Mouse (Mus musculus): ENCODE data around the gene Tmem52b. TPM values are rescaled to one million over a fixed set of nuclear protein-coding genes. Genes with fewer than 3 reads are reported as not detected.

Gene Tmem52b
- polyA plus RNA-seq, 1 experiment from 2014 or later, result not detected

- Histone ChIP-seq H3K9ac (no peak overlapping the region), H3K4me3 (no peak overlapping the region), H3K27me3 (no peaks in the 10 kb centered on the region), H3K4me1 (no peaks in the 10 kb centered on the region), H3K36me3 (no peaks in the 10 kb centered on the region), H3K27ac (no peak overlapping the region), H3K4me2 (no peak overlapping the region), H3K9me3 (no peaks in the 10 kb centered on the region)
- WGBS, result 58% methylated on average over 6 of the region's 6 CpGs
- ATAC-seq (ENCODE audit: insufficient number of reproducible peaks, insufficient read depth, low FRiP score, low TSS enrichment, low read depth), result no peak
Measured at GRCm38 (mm10) chr6:129510120-129510911, 2.0 kb upstream of the Tmem52b start.

- no peak for ATAC-seq (ENCODE audit: insufficient number of reproducible peaks, insufficient read depth, low FRiP score, low TSS enrichment, low read depth)
- Histone ChIP-seq H3K4me3 (no peak overlapping the region), H3K9me3 (no peaks in the 10 kb centered on the region), H3K36me3 (no peaks in the 10 kb centered on the region), H3K27ac (no peak overlapping the region), H3K4me2 (no peak overlapping the region), H3K9ac (no peak overlapping the region), H3K4me1 (no peaks in the 10 kb centered on the region), H3K27me3 (no peaks in the 10 kb centered on the region)
- WGBS, result 44% methylated on average over 8 of the region's 8 CpGs
Measured at GRCm38 (mm10) chr6:129512868-129513267, 513 bp downstream of the Tmem52b start.

GRCm38 (mm10) chr6:129513409-129513808, 1.1 kb downstream of the Tmem52b start:
- 81% methylated on average over 1 of the region's 1 CpGs for WGBS
- no peaks in the 10 kb centered on the region for H3K9me3 ChIP-seq
- no peak overlapping the region for H3K4me3 ChIP-seq
- H3K4me1 ChIP-seq, result no peaks in the 10 kb centered on the region
- H3K4me2 ChIP-seq, result no peak overlapping the region
- no peak for ATAC-seq (ENCODE audit: insufficient number of reproducible peaks, insufficient read depth, low FRiP score, low TSS enrichment, low read depth)
- no peak overlapping the region for H3K9ac ChIP-seq
- H3K27me3 ChIP-seq, result no peaks in the 10 kb centered on the region
- no peaks in the 10 kb centered on the region for H3K36me3 ChIP-seq
- H3K27ac ChIP-seq, result no peak overlapping the region

GRCm38 (mm10) chr6:129514376-129514775, 2.0 kb downstream of the Tmem52b start:
- Histone ChIP-seq H3K4me3 (no peak overlapping the region), H3K4me1 (no peaks in the 10 kb centered on the region), H3K9ac (no peak overlapping the region), H3K9me3 (no peaks in the 10 kb centered on the region), H3K27ac (no peak overlapping the region), H3K4me2 (no peak overlapping the region), H3K27me3 (no peaks in the 10 kb centered on the region), H3K36me3 (no peaks in the 10 kb centered on the region)
- ATAC-seq (ENCODE audit: insufficient number of reproducible peaks, insufficient read depth, low FRiP score, low TSS enrichment, low read depth), result no peak
- 62% methylated on average over 2 of the region's 2 CpGs for WGBS

- H3K36me3 ChIP-seq, result no peaks in the 10 kb centered on the region
- no peak for ATAC-seq (ENCODE audit: insufficient number of reproducible peaks, insufficient read depth, low FRiP score, low TSS enrichment, low read depth)
- no peaks in the 10 kb centered on the region for H3K9me3 ChIP-seq
- WGBS, result 91% methylated on average over 3 of the region's 3 CpGs
- H3K4me2 ChIP-seq, result no peak overlapping the region
- no peaks in the 10 kb centered on the region for H3K4me1 ChIP-seq
- no peak overlapping the region for H3K27ac ChIP-seq
- H3K27me3 ChIP-seq, result no peaks in the 10 kb centered on the region
- H3K4me3 ChIP-seq, result no peak overlapping the region
- H3K9ac ChIP-seq, result no peak overlapping the region
Measured at GRCm38 (mm10) chr6:129515068-129515467, 2.7 kb downstream of the Tmem52b start.

DNA sequence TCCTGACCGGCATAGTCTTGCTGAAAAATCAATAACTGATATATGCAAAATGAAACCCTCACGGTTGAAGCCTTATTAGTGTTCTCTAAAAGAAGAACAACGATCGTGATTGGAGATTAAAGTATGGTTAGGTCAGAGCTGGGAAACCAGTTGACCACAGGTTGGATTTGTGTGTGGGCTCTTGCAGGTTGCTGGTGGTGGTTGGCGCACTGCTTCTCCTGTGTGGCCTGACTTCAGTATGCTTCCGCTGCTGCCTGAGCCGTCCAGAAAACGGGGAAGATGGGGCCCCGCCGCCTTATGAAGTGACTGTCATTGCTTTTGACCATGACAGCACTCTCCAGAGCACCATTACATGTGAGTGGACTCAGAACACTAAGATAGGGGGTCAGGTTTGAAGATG, 4.0 kb downstream of the Tmem52b start:
- Histone ChIP-seq H3K4me1 (no peaks in the 10 kb centered on the region), H3K4me2 (no peak overlapping the region), H3K27me3 (no peaks in the 10 kb centered on the region), H3K9ac (no peak overlapping the region), H3K4me3 (no peak overlapping the region), H3K27ac (no peak overlapping the region), H3K36me3 (no peaks in the 10 kb centered on the region), H3K9me3 (no peaks in the 10 kb centered on the region)
- 92% methylated on average over 10 of the region's 10 CpGs for WGBS
- ATAC-seq (ENCODE audit: insufficient number of reproducible peaks, insufficient read depth, low FRiP score, low TSS enrichment, low read depth), result no peak

DNA sequence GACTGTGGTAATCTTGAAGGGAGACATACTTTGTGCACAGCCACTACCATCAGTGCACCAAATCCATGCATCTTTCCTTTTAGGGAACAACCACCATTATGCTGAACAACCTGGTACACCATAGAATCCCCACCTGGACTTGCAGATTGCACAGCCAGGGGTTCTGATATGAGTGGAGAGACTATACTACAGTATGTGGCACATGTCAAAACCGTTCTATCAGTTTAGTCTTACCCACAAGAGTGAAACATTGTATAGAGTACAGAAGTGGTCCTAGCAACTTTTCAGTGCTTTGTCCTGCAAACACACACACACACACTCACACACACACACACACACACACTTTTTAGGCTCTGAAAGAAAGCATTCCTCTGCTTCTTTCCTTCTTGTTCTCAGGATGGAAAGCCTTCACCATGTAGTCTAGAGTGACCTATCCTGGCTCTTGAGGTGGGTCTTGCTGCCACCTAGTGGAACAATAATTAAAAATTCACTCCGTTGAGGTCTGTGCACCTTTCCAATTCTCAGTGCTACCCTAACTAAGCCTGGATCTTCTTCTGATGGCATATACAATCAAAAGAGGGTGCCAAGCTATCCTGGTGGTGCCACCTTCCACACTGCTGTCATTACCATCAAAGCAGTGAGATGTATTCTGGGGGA, 5.5 kb downstream of the Tmem52b start:
- 47% methylated on average over 2 of the region's 2 CpGs for WGBS
- no peak overlapping the region for H3K9ac ChIP-seq
- ATAC-seq (ENCODE audit: insufficient number of reproducible peaks, insufficient read depth, low FRiP score, low TSS enrichment, low read depth), result no peak

GRCm38 (mm10) chr6:129526069-129526468, 13.7 kb downstream of the Tmem52b start:
- no peak overlapping the region for H3K4me3 ChIP-seq
- no peak for ATAC-seq (ENCODE audit: insufficient number of reproducible peaks, insufficient read depth, low FRiP score, low TSS enrichment, low read depth)

More for the DNA sequence above, 5.5 kb downstream of the Tmem52b start:
- Histone ChIP-seq H3K36me3 (no peaks in the 10 kb centered on the region), H3K27ac (no peak overlapping the region), H3K27me3 (no peaks in the 10 kb centered on the region), H3K4me1 (no peaks in the 10 kb centered on the region), H3K4me3 (no peak overlapping the region), H3K4me2 (no peak overlapping the region), H3K9me3 (no peaks in the 10 kb centered on the region)

GRCm38 (mm10) chr6:129527416-129527815, 15.1 kb downstream of the Tmem52b start:
- no peak overlapping the region for H3K9ac ChIP-seq
- no peaks in the 10 kb centered on the region for H3K36me3 ChIP-seq
- no peak overlapping the region for H3K27ac ChIP-seq
- 0 out of 2 replicates have a peak, but pooled peaks cover under 1% of the 10 kb centered on the region for H3K4me1 ChIP-seq
- H3K4me3 ChIP-seq, result no peak overlapping the region
- H3K4me2 ChIP-seq, result no peak overlapping the region
- H3K27me3 ChIP-seq, result no peaks in the 10 kb centered on the region; the same call in 1 of the 2 replicates
- no peak for ATAC-seq (ENCODE audit: insufficient number of reproducible peaks, insufficient read depth, low FRiP score, low TSS enrichment, low read depth)
- WGBS, result 82% methylated on average over 2 of the region's 2 CpGs
- H3K9me3 ChIP-seq, result no peaks in the 10 kb centered on the region

More at GRCm38 (mm10) chr6:129526069-129526468, 13.7 kb downstream of the Tmem52b start:
- no peaks in the 10 kb centered on the region; the same call in 1 of the 2 replicates for H3K27me3 ChIP-seq
- no peaks in the 10 kb centered on the region for H3K4me1 ChIP-seq
- no peak overlapping the region for H3K9ac ChIP-seq
- no peak overlapping the region for H3K27ac ChIP-seq
- no peaks in the 10 kb centered on the region for H3K36me3 ChIP-seq
- no peaks in the 10 kb centered on the region for H3K9me3 ChIP-seq
- H3K4me2 ChIP-seq, result no peak overlapping the region

DNA sequence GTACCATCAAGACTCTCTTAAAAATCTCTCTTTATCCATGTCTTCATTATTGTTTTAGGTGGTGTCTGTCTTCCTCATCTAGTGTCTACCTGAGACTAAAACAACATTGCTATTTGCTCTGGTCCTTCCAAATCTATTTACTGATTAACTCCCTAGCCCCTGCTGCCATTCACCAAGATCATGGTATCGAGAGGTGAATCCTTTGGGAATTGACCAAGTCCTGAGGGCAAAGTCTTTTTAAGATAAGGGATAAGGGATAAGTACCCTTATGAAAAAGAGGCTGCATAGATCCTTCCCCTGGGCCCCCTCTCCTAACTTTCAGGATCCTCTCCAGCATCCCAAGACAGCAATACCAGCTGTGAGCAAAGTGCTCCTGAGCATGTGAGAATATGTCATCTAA, 17.2 kb downstream of the Tmem52b start:
- no peak overlapping the region for H3K4me2 ChIP-seq
- no peaks in the 10 kb centered on the region for H3K36me3 ChIP-seq
- no peaks in the 10 kb centered on the region; the same call in 1 of the 2 replicates for H3K27me3 ChIP-seq
- H3K9ac ChIP-seq, result no peak overlapping the region
- peaks cover 10% of the 10 kb centered on the region for H3K4me1 ChIP-seq
- H3K27ac ChIP-seq, result no peak overlapping the region
- no peaks in the 10 kb centered on the region for H3K9me3 ChIP-seq
- WGBS, result 74% methylated on average over 1 of the region's 1 CpGs
- no peak overlapping the region for H3K4me3 ChIP-seq
- ATAC-seq (ENCODE audit: insufficient number of reproducible peaks, insufficient read depth, low FRiP score, low TSS enrichment, low read depth), result no peak

DNA sequence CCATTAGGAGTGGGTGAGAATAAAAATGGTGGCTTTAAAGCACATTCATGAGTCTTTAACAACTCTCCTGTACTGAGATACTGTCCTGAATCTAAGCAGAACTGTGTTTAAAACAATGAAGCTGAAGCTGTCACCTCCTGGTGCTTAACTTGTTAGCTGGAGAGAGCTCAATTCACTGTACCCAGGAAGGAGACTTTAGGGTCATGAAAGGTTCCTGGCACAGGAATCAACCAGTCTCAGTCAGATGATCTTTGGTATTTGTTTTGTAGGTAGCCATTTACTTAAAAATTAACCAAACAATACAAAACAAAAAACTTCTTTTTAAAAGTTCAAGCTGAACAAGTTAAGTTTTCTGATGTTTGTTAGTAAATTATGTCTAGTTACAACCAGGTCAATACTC, 17.9 kb downstream of the Tmem52b start:
- H3K4me1 ChIP-seq, result peaks cover 16% of the 10 kb centered on the region
- H3K9ac ChIP-seq, result no peak overlapping the region
- H3K4me3 ChIP-seq, result no peak overlapping the region
- no peaks in the 10 kb centered on the region for H3K36me3 ChIP-seq
- H3K27ac ChIP-seq, result no peak overlapping the region
- no peak overlapping the region for H3K4me2 ChIP-seq
- no peak for ATAC-seq (ENCODE audit: insufficient number of reproducible peaks, insufficient read depth, low FRiP score, low TSS enrichment, low read depth)
- H3K9me3 ChIP-seq, result no peaks in the 10 kb centered on the region
- H3K27me3 ChIP-seq, result no peaks in the 10 kb centered on the region; the same call in 1 of the 2 replicates

GRCm38 (mm10) chr6:129532556-129532941, 20.2 kb downstream of the Tmem52b start:
- Histone ChIP-seq H3K9me3 (no peaks in the 10 kb centered on the region), H3K4me3 (peak overlapping the region; percentile 84), H3K27ac (no peak overlapping the region), H3K4me2 (peak overlapping the region; percentile 78), H3K27me3 (no peaks in the 10 kb centered on the region; the same call in 1 of the 2 replicates), H3K9ac (peak overlapping the region; percentile 80), H3K36me3 (0 out of 2 replicates have a peak, but pooled peaks cover 2% of the 10 kb centered on the region), H3K4me1 (peaks cover 19% of the 10 kb centered on the region)
- no peak for ATAC-seq (ENCODE audit: insufficient number of reproducible peaks, insufficient read depth, low FRiP score, low TSS enrichment, low read depth)
- WGBS, result 31% methylated on average over 7 of the region's 7 CpGs
